Mouse (Mus musculus) frontal cortex, postnatal 25 days (tissue): ENCODE measurements at regions not wholly inside any gene's neighbourhood (a gene's known extent, or its start where the extent isn't known, plus 50 kb on each side); places are given as distances from the start of the nearest gene placed in this dataset.
A peak's percentile ranks its signal among the peaks of the same experiment; 100 is the strongest.

ENCODE experiments used
- DNase-seq, 2 experiments: peaks; one replicate each; pipeline ENCODE4 v3.0.0; 2022; ENCODE audit warnings: low spot score in 2 of 2

GRCm38 (mm10) chr5:83091483-83091882 is 263.5 kb downstream of the Tecrl start:
- no peak for DNase-seq

DNA sequence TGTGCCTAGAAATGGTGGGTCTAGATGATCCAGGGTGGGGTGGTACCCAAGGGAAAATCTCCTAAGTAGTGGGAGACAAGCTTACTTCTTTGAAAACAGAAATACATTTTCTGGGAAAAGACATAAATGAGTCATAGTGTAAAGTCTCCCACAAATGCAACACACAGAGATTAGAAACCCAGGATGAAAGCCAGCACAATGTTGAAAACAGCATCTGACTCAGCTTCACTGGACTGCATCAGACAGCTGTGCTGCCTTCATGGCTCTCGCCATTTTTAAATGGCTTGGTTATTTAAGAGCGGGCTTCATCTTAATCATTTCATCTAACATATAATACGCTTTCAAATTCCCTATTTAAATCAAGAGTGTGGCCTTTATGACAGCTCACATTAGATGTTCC is 300.2 kb downstream of the Tecrl start:
- no peak for DNase-seq

- DNase-seq = no peak
These were observed 307.8 kb downstream of the Tecrl start for GRCm38 (mm10) chr5:83047214-83047613.

- no peak for DNase-seq
These were observed 325.3 kb downstream of the Tecrl start for GRCm38 (mm10) chr5:83029703-83030102.

GRCm38 (mm10) chr5:83006038-83006437 is 349.0 kb downstream of the Tecrl start:
- no peak for DNase-seq

GRCm38 (mm10) chr5:82989056-82989455 is 365.9 kb downstream of the Tecrl start:
- DNase-seq = no peak

DNA sequence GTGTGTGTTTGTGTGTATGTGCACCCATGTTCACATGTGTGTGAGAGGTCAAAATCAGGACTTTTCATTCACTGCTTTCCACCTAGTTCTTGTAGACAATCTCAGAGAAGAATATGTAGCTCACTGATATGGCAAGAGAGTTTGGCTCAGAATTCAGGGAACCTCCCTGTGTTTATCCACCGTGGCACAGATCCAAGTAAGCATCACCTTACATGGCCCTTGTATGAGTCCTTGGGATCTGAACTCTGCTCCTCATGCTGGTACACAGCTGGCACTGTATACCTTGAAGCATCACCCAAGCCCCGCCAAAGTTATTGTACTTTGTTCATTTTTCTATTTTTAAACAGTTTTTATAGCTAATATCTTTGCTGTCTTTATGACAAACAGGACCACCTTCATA is 385.7 kb downstream of the Tecrl start:
- no peak for DNase-seq

DNA sequence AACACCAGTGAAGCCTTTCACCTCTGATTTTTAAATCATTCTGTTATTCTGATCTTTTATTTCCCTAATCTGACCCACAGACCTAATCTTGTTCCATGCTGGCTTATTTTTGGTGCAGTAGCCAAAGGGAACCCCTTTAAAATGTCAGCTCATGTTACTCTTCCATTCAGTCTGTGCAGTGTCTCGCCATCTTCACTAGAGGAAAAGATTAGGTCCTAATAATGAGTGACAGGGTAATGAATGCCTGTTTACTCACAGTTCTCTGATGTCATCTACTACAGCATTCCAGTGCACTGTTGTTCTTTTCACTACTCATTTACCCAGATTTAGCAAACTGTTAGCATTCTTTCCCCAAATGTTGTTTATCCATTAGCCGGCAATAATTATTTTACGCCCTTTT is 388.2 kb downstream of the Tecrl start:
- DNase-seq = no peak

GRCm38 (mm10) chr5:82966180-82966579 is 388.8 kb downstream of the Tecrl start:
- no peak for DNase-seq

DNA sequence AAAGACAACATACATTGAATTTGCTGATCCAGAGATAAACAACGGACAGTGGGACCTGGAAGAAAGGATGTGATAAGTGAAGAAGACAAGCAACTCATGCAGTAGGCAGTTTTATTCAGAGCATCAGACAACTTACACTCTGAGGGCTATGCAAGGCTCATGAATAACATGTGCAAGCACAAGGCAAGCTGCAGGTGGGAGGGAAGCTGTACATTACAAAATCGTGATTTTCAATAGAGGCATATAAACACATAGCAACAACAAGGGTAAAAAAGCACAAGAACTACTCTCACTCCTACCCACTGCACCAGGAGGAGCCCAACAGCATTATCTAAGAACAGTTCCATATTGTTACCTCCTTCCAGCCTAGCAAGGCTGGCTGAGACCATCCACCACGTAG is 390.5 kb downstream of the Tecrl start:
- DNase-seq = no peak

DNA sequence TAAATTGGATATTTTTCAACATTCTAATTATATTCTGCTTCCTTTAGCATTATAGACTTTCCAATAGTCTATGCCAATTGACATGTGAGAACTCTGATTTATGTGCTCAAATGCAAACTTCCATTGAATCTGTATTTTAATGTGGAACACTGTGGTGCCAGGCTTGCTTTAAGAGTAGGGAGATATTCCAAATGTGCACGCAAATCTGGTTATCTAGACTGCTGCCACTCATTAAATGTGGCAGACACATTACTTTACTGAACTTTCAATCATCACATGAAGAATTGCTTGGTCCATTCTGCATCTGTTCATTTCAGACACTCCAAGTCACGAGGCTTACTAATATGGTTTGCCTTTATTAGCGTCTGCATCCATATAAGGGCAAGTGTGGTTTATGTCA is 399.0 kb downstream of the Tecrl start:
- no peak for DNase-seq

GRCm38 (mm10) chr5:82947060-82947459 is 407.9 kb downstream of the Tecrl start:
- no peak for DNase-seq

GRCm38 (mm10) chr5:82939786-82940185 is 415.2 kb downstream of the Tecrl start:
- DNase-seq = no peak

DNA sequence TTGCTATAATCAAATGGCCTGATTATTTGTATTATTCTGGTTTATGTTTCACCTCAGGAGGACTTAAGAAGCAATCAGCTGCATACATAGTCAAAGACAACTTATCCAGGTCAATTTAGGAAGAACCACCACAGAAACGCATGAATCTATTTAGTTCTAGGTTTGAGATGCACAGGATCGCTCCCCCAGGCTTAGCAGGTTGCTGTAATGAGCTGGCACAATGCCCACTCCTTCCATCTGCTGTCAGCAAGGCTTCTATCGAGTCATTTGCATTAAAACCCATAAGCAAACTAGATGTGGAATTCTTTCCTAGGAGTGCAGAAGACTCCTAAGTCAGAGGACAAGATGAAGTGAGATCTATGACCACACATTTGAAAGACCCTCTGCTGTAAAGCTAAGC is 455.6 kb downstream of the Tecrl start:
- peak; percentile 22 to 23 for DNase-seq

DNA sequence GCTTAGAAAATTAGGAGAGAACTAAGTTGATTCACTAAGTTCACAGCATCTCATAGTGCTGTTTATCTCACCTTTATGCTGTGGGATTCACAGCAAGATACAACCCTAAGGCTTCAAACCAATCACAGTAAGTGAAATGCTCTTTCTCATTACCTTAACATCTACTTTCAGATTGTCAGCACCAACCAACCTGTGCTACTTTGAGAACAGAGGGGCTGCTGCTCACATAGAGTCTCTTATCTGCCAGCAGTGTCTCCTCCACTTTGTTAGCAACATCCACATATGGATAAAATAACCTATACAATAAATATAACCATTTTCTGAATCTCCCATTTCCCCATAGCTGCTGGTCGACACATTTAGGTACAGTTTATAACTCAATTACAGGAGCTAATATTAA is 456.1 kb downstream of the Tecrl start:
- no peak for DNase-seq

GRCm38 (mm10) chr5:82898389-82898788 is 456.6 kb downstream of the Tecrl start:
- DNase-seq = peak in 1 of 2 experiments; percentile 5

- no peak for DNase-seq
These were observed 485.7 kb downstream of the Tecrl start for GRCm38 (mm10) chr5:82869264-82869663.

DNA sequence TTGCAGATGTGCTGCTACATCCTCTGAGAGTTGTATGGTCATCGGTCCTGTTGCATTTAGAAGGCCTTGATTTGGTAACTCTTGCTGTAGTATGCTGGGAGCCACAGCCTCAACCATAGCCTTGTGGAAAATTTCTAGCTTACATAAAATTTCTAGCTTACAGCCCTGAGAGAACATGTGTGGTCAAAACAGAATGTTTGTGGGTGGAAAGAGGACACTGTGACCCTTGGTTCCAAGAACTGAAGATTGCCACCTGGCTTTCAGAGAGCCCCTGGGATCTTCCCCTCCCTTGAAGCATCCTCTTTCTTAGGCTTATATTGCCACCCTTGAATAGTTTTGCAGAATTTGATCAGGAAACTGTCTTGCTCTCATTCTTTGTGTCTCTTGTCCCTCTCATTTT is 490.6 kb downstream of the Tecrl start:
- no peak for DNase-seq

GRCm38 (mm10) chr5:82825327-82825726 is 529.7 kb downstream of the Tecrl start:
- DNase-seq = no peak

- DNase-seq = no peak
These were observed 561.8 kb downstream of the Tecrl start for GRCm38 (mm10) chr5:82793197-82793596.
